Mouse (Mus musculus): Measurements from ENCODE around the gene Zfp36l1.

Zfp36l1 gene

GRCm38 (mm10) chr12:80082730-80083129 is 30.1 kb downstream of the Zfp36l1 start:
- Histone ChIP-seq H3K36me3 (ENCODE audit: insufficient read depth, low read length) (no peaks in the 10 kb centered on the region), H3K9me3 (ENCODE audit: low read length) (no peaks in the 10 kb centered on the region), H3K4me3 (replicated peaks; ENCODE audit: low read length) (no peak overlapping the region), H3K4me1 (replicated peaks; ENCODE audit: low read depth, low read length) (peaks cover 32% of the 10 kb centered on the region), H3K27me3 (ENCODE audit: insufficient read depth, low read length) (peaks cover 23% of the 10 kb centered on the region)
- TF ChIP-seq NANOG (IDR thresholded peaks at IDR 0.05; ENCODE audit: borderline replicate concordance, low read length): no peak
- TF ChIP-seq CTCF (conservative IDR thresholded peaks at IDR 0.05; ENCODE audit: low read length): no peak
- no peak for TF ChIP-seq POU5F1 (IDR thresholded peaks at IDR 0.05; ENCODE audit: borderline replicate concordance, low read length)

DNA sequence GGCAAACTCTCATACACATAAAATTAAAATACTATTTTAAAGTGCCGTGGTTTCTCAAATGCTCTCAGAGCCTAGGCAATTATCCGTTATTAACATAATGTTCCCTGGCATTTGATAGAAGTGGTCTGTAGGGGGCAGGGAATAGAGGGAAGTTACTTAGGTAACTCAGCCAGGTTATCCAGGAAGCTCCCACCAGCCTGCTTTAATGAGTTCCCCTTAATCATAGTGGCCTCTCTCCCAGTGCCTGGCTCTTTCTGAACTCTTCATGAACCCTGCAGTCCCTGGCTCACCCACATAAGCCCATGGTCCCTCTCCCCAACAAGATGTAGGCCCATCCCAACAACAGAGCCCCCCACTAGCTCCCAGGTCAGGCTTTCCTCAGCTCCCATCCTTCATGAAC is 31.4 kb downstream of the Zfp36l1 start:
- H3K4me1 ChIP-seq (replicated peaks; ENCODE audit: low read depth, low read length): peaks cover 32% of the 10 kb centered on the region
- no peaks in the 10 kb centered on the region for H3K9me3 ChIP-seq (ENCODE audit: low read length)
- no peaks in the 10 kb centered on the region for H3K36me3 ChIP-seq (ENCODE audit: insufficient read depth, low read length)
- no peak overlapping the region for H3K4me3 ChIP-seq (replicated peaks; ENCODE audit: low read length)
- peaks cover 30% of the 10 kb centered on the region for H3K27me3 ChIP-seq (ENCODE audit: insufficient read depth, low read length)
- no peak for TF ChIP-seq NANOG (IDR thresholded peaks at IDR 0.05; ENCODE audit: borderline replicate concordance, low read length)
- no peak for TF ChIP-seq CTCF (conservative IDR thresholded peaks at IDR 0.05; ENCODE audit: low read length)
- TF ChIP-seq POU5F1 (IDR thresholded peaks at IDR 0.05; ENCODE audit: borderline replicate concordance, low read length): no peak

GRCm38 (mm10) chr12:80079937-80080336 is 32.9 kb downstream of the Zfp36l1 start:
- Histone ChIP-seq H3K27me3 (ENCODE audit: insufficient read depth, low read length) (peaks cover 42% of the 10 kb centered on the region), H3K4me3 (replicated peaks; ENCODE audit: low read length) (no peak overlapping the region), H3K36me3 (ENCODE audit: insufficient read depth, low read length) (no peaks in the 10 kb centered on the region), H3K9me3 (ENCODE audit: low read length) (no peaks in the 10 kb centered on the region), H3K4me1 (replicated peaks; ENCODE audit: low read depth, low read length) (peaks cover 32% of the 10 kb centered on the region)
- TF ChIP-seq NANOG (IDR thresholded peaks at IDR 0.05; ENCODE audit: borderline replicate concordance, low read length): no peak
- no peak for TF ChIP-seq POU5F1 (IDR thresholded peaks at IDR 0.05; ENCODE audit: borderline replicate concordance, low read length)
- TF ChIP-seq CTCF (conservative IDR thresholded peaks at IDR 0.05; ENCODE audit: low read length): no peak

GRCm38 (mm10) chr12:80074331-80074730 is 38.5 kb downstream of the Zfp36l1 start:
- H3K36me3 ChIP-seq (ENCODE audit: insufficient read depth, low read length): no peaks in the 10 kb centered on the region
- H3K27me3 ChIP-seq (ENCODE audit: insufficient read depth, low read length): peaks cover 53% of the 10 kb centered on the region
- H3K9me3 ChIP-seq (ENCODE audit: low read length): no peaks in the 10 kb centered on the region
- peaks cover 14% of the 10 kb centered on the region for H3K4me1 ChIP-seq (replicated peaks; ENCODE audit: low read depth, low read length)
- H3K4me3 ChIP-seq (replicated peaks; ENCODE audit: low read length): no peak overlapping the region
- TF ChIP-seq POU5F1 (IDR thresholded peaks at IDR 0.05; ENCODE audit: borderline replicate concordance, low read length) (no peak), CTCF (conservative IDR thresholded peaks at IDR 0.05; ENCODE audit: low read length) (no peak), NANOG (IDR thresholded peaks at IDR 0.05; ENCODE audit: borderline replicate concordance, low read length) (no peak)

- H3K27me3 ChIP-seq (ENCODE audit: insufficient read depth, low read length): peaks cover 58% of the 10 kb centered on the region
- no peaks in the 10 kb centered on the region for H3K36me3 ChIP-seq (ENCODE audit: insufficient read depth, low read length)
- H3K4me3 ChIP-seq (replicated peaks; ENCODE audit: low read length): no peak overlapping the region
- 0 out of 2 replicates have a peak, but pooled peaks have one; percentile 12 for TF ChIP-seq NANOG (IDR thresholded peaks at IDR 0.05; ENCODE audit: borderline replicate concordance, low read length)
- TF ChIP-seq POU5F1 (IDR thresholded peaks at IDR 0.05; ENCODE audit: borderline replicate concordance, low read length): no peak
- peaks cover 17% of the 10 kb centered on the region for H3K4me1 ChIP-seq (replicated peaks; ENCODE audit: low read depth, low read length)
- H3K9me3 ChIP-seq (ENCODE audit: low read length): no peaks in the 10 kb centered on the region
Observed at GRCm38 (mm10) chr12:80070534-80071287, 42.1 kb downstream of the Zfp36l1 start.

GRCm38 (mm10) chr12:80069040-80069439 is 43.8 kb downstream of the Zfp36l1 start:
- no peak for TF ChIP-seq CTCF (conservative IDR thresholded peaks at IDR 0.05; ENCODE audit: low read length)
- TF ChIP-seq NANOG (IDR thresholded peaks at IDR 0.05; ENCODE audit: borderline replicate concordance, low read length): no peak
- TF ChIP-seq POU5F1 (IDR thresholded peaks at IDR 0.05; ENCODE audit: borderline replicate concordance, low read length): no peak
- H3K27me3 ChIP-seq (ENCODE audit: insufficient read depth, low read length): peaks cover 55% of the 10 kb centered on the region
- H3K36me3 ChIP-seq (ENCODE audit: insufficient read depth, low read length): no peaks in the 10 kb centered on the region
- H3K4me1 ChIP-seq (replicated peaks; ENCODE audit: low read depth, low read length): peaks cover 23% of the 10 kb centered on the region
- H3K4me3 ChIP-seq (replicated peaks; ENCODE audit: low read length): no peak overlapping the region
- no peaks in the 10 kb centered on the region for H3K9me3 ChIP-seq (ENCODE audit: low read length)

DNA sequence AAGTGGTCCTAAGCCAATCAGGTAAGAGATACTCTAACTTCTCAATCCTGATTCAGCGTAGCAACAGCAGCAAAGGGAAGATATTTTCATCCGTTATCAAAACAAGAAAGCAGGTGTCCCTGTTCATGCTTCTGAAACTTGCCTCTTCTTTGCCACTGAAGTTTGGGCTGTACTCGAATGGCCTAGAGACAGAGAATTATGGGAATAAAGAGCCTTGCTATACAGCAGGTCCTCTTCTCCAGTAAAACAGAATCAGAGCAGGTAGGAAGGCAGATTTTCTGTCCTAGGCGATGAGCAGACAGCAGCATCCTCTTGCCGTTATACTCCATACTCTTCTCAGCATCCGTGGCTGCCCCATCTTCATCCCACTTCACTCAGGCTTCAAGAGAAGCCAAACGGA is 44.8 kb downstream of the Zfp36l1 start:
- peaks cover 52% of the 10 kb centered on the region for H3K27me3 ChIP-seq (ENCODE audit: insufficient read depth, low read length)
- no peaks in the 10 kb centered on the region for H3K9me3 ChIP-seq (ENCODE audit: low read length)
- H3K4me3 ChIP-seq (replicated peaks; ENCODE audit: low read length): no peak overlapping the region
- no peaks in the 10 kb centered on the region for H3K36me3 ChIP-seq (ENCODE audit: insufficient read depth, low read length)
- H3K4me1 ChIP-seq (replicated peaks; ENCODE audit: low read depth, low read length): peaks cover 33% of the 10 kb centered on the region
- TF ChIP-seq NANOG (IDR thresholded peaks at IDR 0.05; ENCODE audit: borderline replicate concordance, low read length) (no peak), POU5F1 (IDR thresholded peaks at IDR 0.05; ENCODE audit: borderline replicate concordance, low read length) (no peak), CTCF (conservative IDR thresholded peaks at IDR 0.05; ENCODE audit: low read length) (no peak)

DNA sequence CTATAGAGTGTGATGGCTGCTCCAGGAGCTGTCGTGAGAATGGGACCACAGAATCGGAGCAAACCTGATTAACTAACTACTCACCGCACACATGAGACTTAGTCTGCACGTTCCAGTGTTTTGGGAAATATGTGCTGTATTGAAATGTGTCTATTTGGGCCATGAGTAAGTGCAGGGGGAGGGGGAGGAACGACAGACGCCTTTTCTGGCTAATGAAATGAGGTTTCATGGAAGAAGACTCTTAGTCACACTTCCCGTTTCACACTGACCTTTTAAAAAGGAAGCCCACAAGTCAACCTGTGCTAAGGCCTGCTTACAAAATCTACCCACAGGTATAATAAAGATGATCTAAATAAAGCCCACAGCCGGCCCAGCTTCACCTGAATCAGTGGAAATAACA is 47.8 kb downstream of the Zfp36l1 start:
- Histone ChIP-seq H3K27me3 (ENCODE audit: insufficient read depth, low read length) (peaks cover 46% of the 10 kb centered on the region), H3K36me3 (ENCODE audit: insufficient read depth, low read length) (no peaks in the 10 kb centered on the region), H3K4me3 (replicated peaks; ENCODE audit: low read length) (no peak overlapping the region), H3K4me1 (replicated peaks; ENCODE audit: low read depth, low read length) (peaks cover 50% of the 10 kb centered on the region), H3K9me3 (ENCODE audit: low read length) (no peaks in the 10 kb centered on the region)
- no peak for TF ChIP-seq POU5F1 (IDR thresholded peaks at IDR 0.05; ENCODE audit: borderline replicate concordance, low read length)
- no peak for TF ChIP-seq NANOG (IDR thresholded peaks at IDR 0.05; ENCODE audit: borderline replicate concordance, low read length)
- no peak for TF ChIP-seq CTCF (conservative IDR thresholded peaks at IDR 0.05; ENCODE audit: low read length)

GRCm38 (mm10) chr12:80064306-80064705 is 48.5 kb downstream of the Zfp36l1 start:
- no peaks in the 10 kb centered on the region for H3K36me3 ChIP-seq (ENCODE audit: insufficient read depth, low read length)
- H3K9me3 ChIP-seq (ENCODE audit: low read length): no peaks in the 10 kb centered on the region
- no peak overlapping the region for H3K4me3 ChIP-seq (replicated peaks; ENCODE audit: low read length)
- peaks cover 41% of the 10 kb centered on the region for H3K27me3 ChIP-seq (ENCODE audit: insufficient read depth, low read length)
- peaks cover 56% of the 10 kb centered on the region for H3K4me1 ChIP-seq (replicated peaks; ENCODE audit: low read depth, low read length)
- TF ChIP-seq NANOG (IDR thresholded peaks at IDR 0.05; ENCODE audit: borderline replicate concordance, low read length) (no peak), POU5F1 (IDR thresholded peaks at IDR 0.05; ENCODE audit: borderline replicate concordance, low read length) (no peak), CTCF (conservative IDR thresholded peaks at IDR 0.05; ENCODE audit: low read length) (no peak)

Measured in E14TG2a.4 (cell line).